Mouse (Mus musculus): ENCODE data around the gene Mrps2. TPM values are rescaled to one million over a fixed set of nuclear protein-coding genes. Genes with fewer than 3 reads are reported as not detected.

Gene Mrps2
- polyA plus RNA-seq, 1 experiment from 2014 or later = 50.1 TPM

GRCm38 (mm10) chr2:28479208-28480204 lies 11.6 kb downstream of the Mrps2 start:
- no peak for ATAC-seq
- Histone ChIP-seq H3K27ac (no peak overlapping the region), H3K9me3 (no peaks in the 10 kb centered on the region), H3K27me3 (no peaks in the 10 kb centered on the region), H3K4me3 (replicated peaks) (no peak overlapping the region), H3K9ac (replicated peaks) (no peak overlapping the region), H3K4me2 (replicated peaks) (no peak overlapping the region), H3K4me1 (replicated peaks) (no peaks in the 10 kb centered on the region), H3K36me3 (no peaks in the 10 kb centered on the region)
- 84% methylated on average over 20 of the region's 20 CpGs for WGBS

DNA sequence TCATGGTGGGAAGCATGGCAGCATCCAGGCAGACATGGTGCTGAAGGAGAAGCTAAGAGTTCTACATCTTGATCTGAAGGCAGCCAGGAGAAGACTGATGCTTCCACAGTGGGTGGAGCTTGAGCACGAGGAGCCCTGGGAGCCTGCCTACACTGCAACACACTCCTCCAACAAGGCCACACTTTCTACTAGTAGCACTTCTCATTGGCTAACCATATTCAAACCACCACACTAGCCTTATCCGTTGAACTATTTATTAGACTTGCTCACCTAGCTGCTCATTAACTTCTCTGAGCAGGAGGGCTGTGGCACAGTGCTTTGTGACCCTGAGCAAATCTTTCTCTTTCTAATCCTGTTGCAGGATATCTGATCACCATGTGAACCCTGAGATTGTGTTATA lies 16.0 kb downstream of the Mrps2 start:
- Histone ChIP-seq H3K27ac (no peak overlapping the region), H3K9me3 (no peaks in the 10 kb centered on the region), H3K4me2 (replicated peaks) (no peak overlapping the region), H3K4me3 (replicated peaks) (no peak overlapping the region), H3K9ac (replicated peaks) (no peak overlapping the region), H3K4me1 (replicated peaks) (no peaks in the 10 kb centered on the region), H3K36me3 (no peaks in the 10 kb centered on the region), H3K27me3 (no peaks in the 10 kb centered on the region)
- WGBS = 88% methylated on average over 2 of the region's 2 CpGs
- ATAC-seq = no peak

GRCm38 (mm10) chr2:28494521-28494920 lies 26.7 kb downstream of the Mrps2 start:
- no peak for ATAC-seq

GRCm38 (mm10) chr2:28495207-28495756 lies 27.4 kb downstream of the Mrps2 start:
- no peaks in the 10 kb centered on the region for H3K4me1 ChIP-seq (replicated peaks)
- no peaks in the 10 kb centered on the region for H3K9me3 ChIP-seq
- H3K27me3 ChIP-seq = no peaks in the 10 kb centered on the region
- no peak overlapping the region for H3K4me2 ChIP-seq (replicated peaks)
- WGBS = 90% methylated on average over 14 of the region's 14 CpGs
- ATAC-seq = no peak
- H3K9ac ChIP-seq (replicated peaks) = no peak overlapping the region
- H3K4me3 ChIP-seq (replicated peaks) = no peak overlapping the region
- H3K36me3 ChIP-seq = no peaks in the 10 kb centered on the region
- no peak overlapping the region for H3K27ac ChIP-seq

More at GRCm38 (mm10) chr2:28494521-28494920, 26.7 kb downstream of the Mrps2 start:
- Histone ChIP-seq H3K27me3 (no peaks in the 10 kb centered on the region), H3K36me3 (no peaks in the 10 kb centered on the region), H3K4me3 (replicated peaks) (no peak overlapping the region), H3K4me1 (replicated peaks) (no peaks in the 10 kb centered on the region), H3K27ac (no peak overlapping the region), H3K9ac (replicated peaks) (no peak overlapping the region), H3K4me2 (replicated peaks) (no peak overlapping the region), H3K9me3 (no peaks in the 10 kb centered on the region)
- WGBS = 87% methylated on average over 2 of the region's 2 CpGs

DNA sequence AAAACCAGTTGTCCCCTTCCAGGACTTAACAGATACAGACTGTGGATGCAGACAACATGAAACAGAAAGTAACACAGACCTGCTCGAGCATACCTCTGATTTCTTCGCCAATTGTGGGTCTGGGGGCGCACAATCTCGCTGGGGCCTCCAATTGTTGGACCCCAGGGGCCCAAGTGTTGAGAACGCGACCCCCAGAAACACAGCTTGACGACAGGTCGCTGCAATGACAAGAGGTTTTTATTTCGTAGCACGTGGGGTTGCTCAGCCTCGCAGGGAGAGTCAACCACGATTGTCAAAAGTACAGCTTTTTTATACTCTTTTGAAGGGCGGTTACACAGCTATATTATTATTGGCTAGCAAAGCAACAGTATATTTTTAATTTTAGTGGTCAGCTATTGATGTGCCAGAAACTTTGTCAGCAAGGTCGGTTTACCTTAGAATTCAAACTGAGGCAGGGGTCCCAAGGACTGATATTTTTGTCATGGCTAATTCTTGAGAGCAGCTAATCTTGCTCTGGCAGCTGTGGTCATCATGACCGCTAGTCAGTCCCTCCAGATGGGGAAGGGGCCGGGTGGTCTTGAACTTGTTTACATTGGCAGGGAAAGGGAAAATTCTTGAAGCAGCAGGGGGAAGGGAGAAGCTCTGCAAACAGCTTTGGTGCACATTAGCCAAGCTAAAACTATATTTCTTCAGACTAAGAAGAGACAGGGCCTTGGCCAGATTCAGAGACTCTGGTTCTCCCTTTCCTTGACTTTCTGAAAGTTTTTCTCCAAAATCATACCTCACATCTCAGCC lies 28.1 kb downstream of the Mrps2 start:
- 89% methylated on average over 16 of the region's 16 CpGs for WGBS
- ATAC-seq = no peak

GRCm38 (mm10) chr2:28496671-28497070 lies 28.8 kb downstream of the Mrps2 start, which contains the start of gene Gbgt1:
Gbgt1 (plus strand) TSS chr2:28496891.
- no peak for ATAC-seq
- Histone ChIP-seq H3K4me1 (replicated peaks) (no peaks in the 10 kb centered on the region), H3K27me3 (no peaks in the 10 kb centered on the region), H3K4me3 (replicated peaks) (no peak within 1 kb of the TSS), H3K9ac (replicated peaks) (no peak within 1 kb of the TSS), H3K27ac (no peak within 1 kb of the TSS), H3K36me3 (no peaks in the 10 kb centered on the region), H3K9me3 (no peaks in the 10 kb centered on the region), H3K4me2 (replicated peaks) (no peak within 1 kb of the TSS)
- WGBS = 77% methylated on average over 5 of the region's 5 CpGs

More for the DNA sequence above, 28.1 kb downstream of the Mrps2 start:
- Histone ChIP-seq H3K9me3 (no peaks in the 10 kb centered on the region), H3K9ac (replicated peaks) (no peak overlapping the region), H3K4me2 (replicated peaks) (no peak overlapping the region), H3K27ac (no peak overlapping the region), H3K4me3 (replicated peaks) (no peak overlapping the region), H3K4me1 (replicated peaks) (no peaks in the 10 kb centered on the region), H3K27me3 (no peaks in the 10 kb centered on the region), H3K36me3 (no peaks in the 10 kb centered on the region)

- Histone ChIP-seq H3K4me1 (replicated peaks) (no peaks in the 10 kb centered on the region), H3K27ac (no peak overlapping the region), H3K36me3 (no peaks in the 10 kb centered on the region), H3K27me3 (no peaks in the 10 kb centered on the region), H3K9ac (replicated peaks) (no peak overlapping the region), H3K9me3 (no peaks in the 10 kb centered on the region), H3K4me3 (replicated peaks) (no peak overlapping the region), H3K4me2 (replicated peaks) (no peak overlapping the region)
- ATAC-seq = no peak
- 81% methylated on average over 5 of the region's 5 CpGs for WGBS
Measured at GRCm38 (mm10) chr2:28497561-28497960, 29.7 kb downstream of the Mrps2 start.

DNA sequence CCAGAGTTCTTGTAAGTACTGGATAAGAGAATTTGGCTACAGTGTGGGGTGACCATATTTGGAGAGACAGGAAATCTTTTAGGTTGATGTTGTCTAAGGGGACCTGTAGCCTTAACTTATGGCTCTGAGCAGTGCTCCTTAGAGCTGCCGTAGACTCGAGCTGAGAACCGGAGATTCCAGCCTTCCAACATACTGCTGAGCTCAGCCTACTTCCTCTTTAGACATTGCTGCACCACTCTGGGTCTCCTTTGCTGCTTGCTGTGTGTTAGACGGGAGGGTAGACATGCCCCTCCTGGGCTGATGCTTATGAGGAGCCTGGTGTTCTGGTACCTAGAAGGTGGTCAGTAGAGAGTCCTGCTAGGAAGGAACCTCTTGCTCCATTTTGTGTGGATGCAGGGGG lies 30.6 kb downstream of the Mrps2 start:
- Histone ChIP-seq H3K27ac (no peak overlapping the region), H3K9me3 (no peaks in the 10 kb centered on the region), H3K4me1 (replicated peaks) (no peaks in the 10 kb centered on the region), H3K27me3 (no peaks in the 10 kb centered on the region), H3K9ac (replicated peaks) (no peak overlapping the region), H3K4me3 (replicated peaks) (no peak overlapping the region), H3K4me2 (replicated peaks) (no peak overlapping the region), H3K36me3 (no peaks in the 10 kb centered on the region)
- 87% methylated on average over 4 of the region's 4 CpGs for WGBS
- no peak for ATAC-seq

- Histone ChIP-seq H3K4me1 (replicated peaks) (no peaks in the 10 kb centered on the region), H3K9me3 (no peaks in the 10 kb centered on the region), H3K36me3 (no peaks in the 10 kb centered on the region), H3K9ac (replicated peaks) (no peak overlapping the region), H3K27ac (no peak overlapping the region), H3K27me3 (no peaks in the 10 kb centered on the region), H3K4me3 (replicated peaks) (no peak overlapping the region), H3K4me2 (replicated peaks) (no peak overlapping the region)
- no peak for ATAC-seq
- WGBS = 83% methylated on average over 10 of the region's 10 CpGs
Measured at GRCm38 (mm10) chr2:28502987-28503386, 35.1 kb downstream of the Mrps2 start.

- WGBS = 92% methylated on average over 13 of the region's 13 CpGs
- Histone ChIP-seq H3K27me3 (no peaks in the 10 kb centered on the region), H3K4me2 (replicated peaks) (no peak overlapping the region), H3K9me3 (no peaks in the 10 kb centered on the region), H3K4me1 (replicated peaks) (no peaks in the 10 kb centered on the region), H3K4me3 (replicated peaks) (no peak overlapping the region), H3K27ac (no peak overlapping the region), H3K36me3 (no peaks in the 10 kb centered on the region), H3K9ac (replicated peaks) (no peak overlapping the region)
- no peak for ATAC-seq
Measured at GRCm38 (mm10) chr2:28504676-28505075, 36.8 kb downstream of the Mrps2 start.

GRCm38 (mm10) chr2:28505795-28506194 lies 37.9 kb downstream of the Mrps2 start, which contains the start of gene Gm10134:
Gm10134 (plus strand) TSS chr2:28506095.
- Histone ChIP-seq H3K27me3 (peaks cover 2% of the 10 kb centered on the region; the same call in 1 of the 2 replicates), H3K4me1 (replicated peaks) (no peaks in the 10 kb centered on the region), H3K36me3 (no peaks in the 10 kb centered on the region), H3K9me3 (no peaks in the 10 kb centered on the region), H3K4me3 (replicated peaks) (no peak within 1 kb of the TSS), H3K4me2 (replicated peaks) (no peak within 1 kb of the TSS), H3K27ac (no peak within 1 kb of the TSS), H3K9ac (replicated peaks) (no peak within 1 kb of the TSS)
- no peak for ATAC-seq
- 78% methylated on average over 3 of the region's 3 CpGs for WGBS

GRCm38 (mm10) chr2:28506291-28506690 lies 38.4 kb downstream of the Mrps2 start:
- Histone ChIP-seq H3K9me3 (no peaks in the 10 kb centered on the region), H3K4me2 (replicated peaks) (no peak overlapping the region), H3K27me3 (peaks cover 7% of the 10 kb centered on the region; the same call in 1 of the 2 replicates), H3K36me3 (no peaks in the 10 kb centered on the region), H3K4me3 (replicated peaks) (no peak overlapping the region), H3K4me1 (replicated peaks) (no peaks in the 10 kb centered on the region), H3K9ac (replicated peaks) (no peak overlapping the region), H3K27ac (no peak overlapping the region)
- WGBS = 78% methylated on average over 6 of the region's 6 CpGs
- ATAC-seq = no peak
